11 mouse cellular contexts compared by ENCODE assay signal in genomic region chr9:62707870-62708269, GRCm38 (mm10). TPM values are rescaled to one million over a fixed set of nuclear protein-coding genes. Genes with fewer than 3 reads are reported as not detected.
DNase-seq lines count a peak whose midpoint lies in the region; ATAC-seq lines count a peak whose summit lies in the region.
"Had no signal": no experiment of that assay in that cellular context is flagged by ENCODE, and none has a peak within 500 bp of the region (broad histone marks: within the 10 kb centered on the region; RNA-seq: fewer than 3 reads in every experiment).

No protein-coding gene starts in this region.

- H3K36me3 ChIP-seq in hindbrain, embryonic 11.5 days (ENCODE audit: control insufficient read depth, insufficient read depth, low read length) = no peaks in the 10 kb centered on the region
- H3K36me3 ChIP-seq in hindbrain, embryonic 13.5 days = no peaks in the 10 kb centered on the region
- no peaks in the 10 kb centered on the region for H3K36me3 ChIP-seq in embryonic facial prominence, embryonic 10.5 days (replicated peaks)
- H3K36me3 ChIP-seq in liver, embryonic 16.5 days (ENCODE audit: control insufficient read depth, insufficient read depth) = no peaks in the 10 kb centered on the region

- no peak overlapping the region for H3K9ac ChIP-seq in hindbrain, embryonic 11.5 days (ENCODE audit: low read depth, low read length)
- no peak overlapping the region for H3K9ac ChIP-seq in hindbrain, embryonic 13.5 days
- H3K9ac ChIP-seq in liver, embryonic 16.5 days (ENCODE audit: low read depth, low read length) = no peak overlapping the region

- no peaks in the 10 kb centered on the region for H3K9me3 ChIP-seq in hindbrain, embryonic 11.5 days (ENCODE audit: control insufficient read depth, low read length)
- H3K9me3 ChIP-seq in hindbrain, embryonic 13.5 days = no peaks in the 10 kb centered on the region
- H3K9me3 ChIP-seq in embryonic facial prominence, embryonic 10.5 days = no peaks in the 10 kb centered on the region
- H3K9me3 ChIP-seq in liver, embryonic 16.5 days (replicated peaks; ENCODE audit: control insufficient read depth, low read length) = no peaks in the 10 kb centered on the region

- H3K4me3 ChIP-seq in hindbrain, embryonic 11.5 days (ENCODE audit: low read depth, low read length) = no peak overlapping the region
- H3K4me3 ChIP-seq in hindbrain, embryonic 13.5 days = no peak overlapping the region
- H3K4me3 ChIP-seq in embryonic facial prominence, embryonic 10.5 days = no peak overlapping the region
- H3K4me3 ChIP-seq in liver, embryonic 16.5 days (ENCODE audit: low read depth, low read length) = no peak overlapping the region

- H3K27ac ChIP-seq in hindbrain, embryonic 11.5 days (ENCODE audit: low read depth, low read length) = no peak overlapping the region
- H3K27ac ChIP-seq in hindbrain, embryonic 13.5 days = no peak overlapping the region; the same call in 1 of the 2 replicates
- peak overlapping the region; percentile 83 for H3K27ac ChIP-seq in embryonic facial prominence, embryonic 10.5 days (replicated peaks)
- no peak overlapping the region for H3K27ac ChIP-seq in liver, embryonic 16.5 days (ENCODE audit: low read length)

- ATAC-seq in hindbrain, embryonic 11.5 days (ENCODE audit: low FRiP score) = no peak
- no peak for ATAC-seq in hindbrain, embryonic 13.5 days (ENCODE audit: low FRiP score)
- peak; percentile 71 for ATAC-seq in liver, embryonic 16.5 days (ENCODE audit: low read depth)

- intact Hi-C loops in left cerebral cortex, postnatal 36 days (cut with DNase I) = no loop called here

- H3K27me3 ChIP-seq in hindbrain, embryonic 11.5 days (ENCODE audit: control insufficient read depth, insufficient read depth, low read length) = no peaks in the 10 kb centered on the region
- no peaks in the 10 kb centered on the region for H3K27me3 ChIP-seq in hindbrain, embryonic 13.5 days
- H3K27me3 ChIP-seq in embryonic facial prominence, embryonic 10.5 days (replicated peaks; ENCODE audit: low read depth, poor library complexity, severe bottlenecking) = peaks cover 7% of the 10 kb centered on the region; the same call in 1 of the 2 replicates
- no peaks in the 10 kb centered on the region for H3K27me3 ChIP-seq in liver, embryonic 16.5 days (ENCODE audit: control insufficient read depth, insufficient read depth, low read depth, low read length)

- H3K4me1 ChIP-seq in hindbrain, embryonic 11.5 days (replicated peaks; ENCODE audit: control insufficient read depth, insufficient read depth, low read length) = 0 out of 2 replicates have a peak, but pooled peaks cover 2% of the 10 kb centered on the region
- H3K4me1 ChIP-seq in hindbrain, embryonic 13.5 days (replicated peaks) = peaks cover 21% of the 10 kb centered on the region
- peaks cover 42% of the 10 kb centered on the region for H3K4me1 ChIP-seq in embryonic facial prominence, embryonic 10.5 days
- no peaks in the 10 kb centered on the region; the same call in 1 of the 2 replicates for H3K4me1 ChIP-seq in liver, embryonic 16.5 days (ENCODE audit: control insufficient read depth, low read depth, low read length)

- peak; percentile 29 for DNase-seq in hindbrain, embryonic 11.5 days (ENCODE audit: low spot score)
- DNase-seq in adrenal gland, postnatal 10 days = peak; percentile 56
- DNase-seq in embryonic facial prominence, embryonic 10.5 days (ENCODE audit: low spot score) = peak; percentile 67
- DNase-seq in urinary bladder, postnatal 25 days (ENCODE audit: low spot score) = no peak
- no peak for DNase-seq in left cerebral cortex, postnatal 36 days (ENCODE audit: low spot score in 2 of 2)
- no peak for DNase-seq in ovary, postnatal 10 days (ENCODE audit: low spot score)
- DNase-seq: gastrocnemius, postnatal 14 days; heart, postnatal 36 days; lung, adult 2 months had no signal

- H3K4me2 ChIP-seq in hindbrain, embryonic 11.5 days (replicated peaks; ENCODE audit: low read depth, low read length) = no peak overlapping the region
- H3K4me2 ChIP-seq in hindbrain, embryonic 13.5 days = no peak overlapping the region
- no peak overlapping the region for H3K4me2 ChIP-seq in liver, embryonic 16.5 days (ENCODE audit: low read depth, low read length)

- WGBS in hindbrain, embryonic 11.5 days = 47% methylated on average over 6 of the region's 6 CpGs
- WGBS in hindbrain, embryonic 13.5 days = 52% methylated on average over 6 of the region's 6 CpGs
- 17% methylated on average over 6 of the region's 6 CpGs for WGBS in embryonic facial prominence, embryonic 10.5 days
- 39% methylated on average over 6 of the region's 6 CpGs for WGBS in liver, embryonic 16.5 days (ENCODE audit: insufficient replicate concordance)

RNA-seq across cellular contexts. Expression of gene Itga11, which starts 30.2 kb away (rescaled TPM):
- 2.9 and 3.0 TPM in 2 replicates for polyA plus RNA-seq in hindbrain, embryonic 11.5 days (2014; fragmentation: Nextera tagmentation; extraction: Ambion mirVana)
- polyA plus RNA-seq in hindbrain, embryonic 13.5 days (2015; fragmentation: Nextera tagmentation; extraction: Ambion mirVana) = 1.7 and 2.0 TPM in 2 replicates
- total RNA-seq in adrenal gland, postnatal 10 days (2021) = 1 to 10 TPM; 2.0 to 2.5 TPM
- 2.0 and 2.2 TPM in 2 replicates for polyA plus RNA-seq in embryonic facial prominence, embryonic 10.5 days (2016; fragmentation: Nextera tagmentation; extraction: Ambion mirVana)
- 0.12 TPM in 2 replicates for polyA plus RNA-seq in liver, embryonic 16.5 days (2015; fragmentation: Nextera tagmentation; extraction: Ambion mirVana)
- 1 to 10 TPM; 1.9 to 5.3 TPM for total RNA-seq in left cerebral cortex, postnatal 36 days (2021)

Comparison
In these comparisons a context has a peak if more than half of its experiments do, and no peak if none do; other contexts are left out.
1. DNase-seq: peak in hindbrain, embryonic 11.5 days (single experiment), adrenal gland, postnatal 10 days (single experiment) and embryonic facial prominence, embryonic 10.5 days (single experiment); none in urinary bladder, postnatal 25 days (single experiment), left cerebral cortex, postnatal 36 days (0 of 2) and ovary, postnatal 10 days (single experiment).